Mouse (Mus musculus): ENCODE measurements around the gene Chaf1a. TPM values are rescaled to one million over a fixed set of nuclear protein-coding genes. Genes with fewer than 3 reads are reported as not detected.

The Chaf1a gene
- under 1 TPM; 0.46 to 0.59 TPM for total RNA-seq (2021)
- long read RNA-seq, experiment 1, full-length matches to known transcripts: 2 of 2 reads
- long read RNA-seq, experiment 1, partial matches to known transcripts: 0 of 2 reads
- long read RNA-seq, experiment 1, other reads (novel, unspliced or antisense): 0 of 2 reads
- long read RNA-seq, experiment 2, full-length matches to known transcripts: 2 of 4 reads
- long read RNA-seq, experiment 2, partial matches to known transcripts: 0 of 4 reads
- long read RNA-seq, experiment 2, other reads (novel, unspliced or antisense): 2 of 4 reads

DNA sequence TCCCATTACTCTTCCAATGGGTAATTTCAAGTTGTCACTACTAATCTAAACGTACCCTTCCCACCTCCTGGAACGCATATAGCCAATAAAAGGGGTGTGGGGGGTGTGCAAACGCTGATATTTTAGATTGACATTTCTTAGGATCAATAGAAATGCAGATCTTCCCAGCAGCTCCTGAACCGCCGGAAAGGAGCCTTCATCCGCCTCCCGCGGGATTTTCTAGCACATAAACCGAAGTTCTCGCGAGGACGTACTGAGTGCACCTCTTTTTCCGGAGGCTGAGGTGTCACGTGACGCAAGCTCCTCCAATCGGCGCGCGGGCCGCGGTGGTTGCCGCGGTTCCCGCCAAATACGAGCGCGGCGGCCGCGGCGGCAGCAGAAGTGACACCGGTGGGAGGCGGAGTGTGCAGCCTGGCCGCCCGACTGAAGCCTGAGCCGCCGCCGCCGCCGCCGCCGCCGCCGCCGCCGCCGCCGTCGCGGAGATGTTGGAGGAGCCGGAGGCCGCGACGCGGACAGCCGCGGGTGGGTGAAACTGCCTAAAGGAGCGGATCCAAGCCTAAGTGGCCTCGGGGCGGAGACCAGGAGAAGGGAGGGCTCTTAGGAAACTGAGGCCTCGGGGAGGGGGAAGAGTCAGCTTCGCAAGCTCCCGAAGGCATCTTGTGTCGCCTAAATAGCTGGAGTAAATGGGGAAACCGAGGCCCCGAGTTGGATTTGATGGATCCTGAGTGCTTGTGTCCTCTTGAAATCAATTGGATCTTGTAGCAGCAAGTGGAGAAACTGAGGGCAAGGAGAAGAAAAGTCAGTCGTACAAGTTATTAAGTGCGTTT, at the start of gene Chaf1a:
Gene Chaf1a (plus strand): TSS at position 410 of the 827 bp plus-strand sequence.
- intact Hi-C loops (cut with DNase I): no loop called here
- H3K27ac ChIP-seq: peak within 1 kb of the TSS; percentile 86
- DNase-seq: peak; percentile 98
- no peak for TF ChIP-seq CTCF (IDR thresholded peaks at IDR 0.05)
- peak within 1 kb of the TSS; percentile 86 for H3K4me3 ChIP-seq

DNA sequence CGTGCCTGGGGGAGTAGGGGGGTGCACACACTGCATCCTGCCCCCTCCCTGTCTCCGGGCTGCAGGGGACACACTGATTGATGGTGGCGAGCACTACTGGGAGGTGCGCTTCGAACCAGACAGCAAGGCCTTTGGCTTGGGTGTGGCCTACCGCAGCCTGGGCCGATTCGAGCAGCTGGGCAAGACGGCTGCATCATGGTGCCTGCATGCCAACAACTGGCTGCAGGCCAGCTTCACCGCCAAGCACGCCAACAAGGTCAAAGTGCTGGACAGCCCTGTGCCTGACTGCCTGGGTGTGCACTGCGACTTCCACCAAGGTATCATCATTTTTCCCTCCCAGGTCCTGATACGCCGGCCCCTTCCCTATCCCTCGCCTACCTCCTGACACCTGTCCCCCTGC, 44.2 kb upstream of the Chaf1a start:
- H3K4me3 ChIP-seq: no peak overlapping the region
- intact Hi-C loops (cut with DNase I): no loop called here
- no peak overlapping the region for H3K27ac ChIP-seq
- TF ChIP-seq CTCF (IDR thresholded peaks at IDR 0.05): no peak
- DNase-seq: peak; percentile 71

DNA sequence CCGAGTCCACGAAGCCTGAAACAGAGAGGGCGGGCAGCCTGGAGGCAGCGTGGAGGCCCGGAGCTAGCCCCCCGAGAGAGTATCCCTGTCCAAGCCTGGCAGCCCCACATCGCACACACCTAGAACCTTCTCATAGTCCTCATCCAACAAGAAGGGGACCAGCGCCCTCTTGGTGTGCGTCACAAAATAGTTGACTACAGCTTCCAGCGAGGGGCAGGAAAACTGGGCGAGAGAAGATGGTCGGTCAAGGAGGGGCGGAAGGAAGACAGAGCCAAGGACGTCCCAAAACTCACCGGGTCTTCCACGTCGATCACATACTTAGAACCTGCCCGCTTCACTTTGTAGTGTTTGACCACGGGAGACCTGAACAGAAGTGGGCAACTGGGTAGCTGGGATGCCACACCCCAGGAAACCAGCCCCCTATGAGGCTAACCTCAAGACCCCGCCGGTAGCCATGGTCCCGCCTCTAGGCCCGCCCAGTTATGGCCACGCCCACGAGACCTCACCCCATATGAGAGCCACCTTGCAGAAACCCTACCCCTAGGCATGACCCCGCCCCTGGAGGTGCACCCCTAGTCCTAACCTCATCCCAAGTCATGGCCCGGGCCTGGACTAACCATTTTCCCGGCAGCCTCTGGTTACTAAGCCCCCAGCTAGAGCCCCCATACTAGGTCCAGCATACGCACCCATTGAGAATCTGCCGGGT, 40.3 kb upstream of the Chaf1a start:
- intact Hi-C loops (cut with DNase I): no loop called here
- no peak overlapping the region for H3K27ac ChIP-seq
- DNase-seq: peak; percentile 22
- no peak for TF ChIP-seq CTCF (IDR thresholded peaks at IDR 0.05)
- no peak overlapping the region for H3K4me3 ChIP-seq

DNA sequence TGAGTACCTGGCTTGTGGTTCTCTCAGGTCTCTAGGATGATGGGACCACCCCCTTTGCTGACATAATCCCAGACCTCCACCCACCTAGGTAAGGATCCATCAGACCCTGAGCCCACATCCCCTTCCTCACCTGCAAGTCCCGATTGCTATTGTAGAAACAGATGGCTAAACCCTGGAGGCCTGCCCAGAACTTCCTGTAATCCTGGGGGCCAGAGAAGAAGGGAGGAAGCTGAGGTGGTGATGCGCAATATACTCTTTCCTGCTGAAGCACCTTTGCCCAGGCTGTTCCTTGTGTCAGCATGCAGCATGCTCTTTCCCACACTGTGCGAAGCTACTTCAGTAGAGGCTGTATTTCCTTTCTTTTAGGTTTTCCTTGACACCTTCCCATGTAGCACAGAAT, 37.2 kb upstream of the Chaf1a start:
- Histone ChIP-seq H3K27ac (no peak overlapping the region), H3K4me3 (no peak overlapping the region)
- intact Hi-C loops (cut with DNase I): no loop called here
- no peak for DNase-seq
- TF ChIP-seq CTCF (IDR thresholded peaks at IDR 0.05): no peak

DNA sequence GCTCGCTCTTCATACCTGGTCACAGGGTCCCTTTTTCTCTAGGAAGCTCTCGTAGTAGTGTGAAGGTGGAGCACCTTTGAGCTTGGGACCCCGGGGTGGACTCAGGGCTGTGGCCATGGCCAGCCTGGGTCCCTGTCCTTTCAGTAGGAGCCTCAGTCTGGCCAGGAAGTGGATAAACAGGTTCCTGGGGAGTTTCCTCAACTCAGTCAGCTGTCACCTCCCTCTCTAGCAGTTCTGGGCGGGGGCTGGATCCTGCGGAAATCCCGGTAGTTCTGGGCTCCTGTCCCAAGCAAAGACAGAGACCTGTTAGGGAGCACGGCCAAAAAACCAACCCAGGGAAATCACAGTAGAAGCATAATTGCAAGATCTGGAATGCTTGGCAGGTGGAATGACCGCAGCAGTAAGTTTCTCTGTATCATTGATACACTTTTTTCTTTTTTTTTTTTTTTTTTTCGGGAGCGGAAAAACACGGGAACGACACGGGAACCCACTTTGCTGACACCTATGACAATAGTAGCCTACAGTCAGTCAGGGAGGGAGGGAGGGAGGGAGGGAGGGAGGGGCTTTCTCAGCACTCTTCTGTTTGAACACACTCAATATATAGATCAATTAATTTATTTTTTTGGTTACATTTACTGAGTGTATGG, 34.7 kb upstream of the Chaf1a start, which contains the start of the genes Stap2 and Mpnd:
Gene Stap2 (minus strand): TSS at position 170 of the 647 bp plus-strand sequence.
Gene Mpnd (plus strand): TSS at position 297 of the 647 bp plus-strand sequence.
- TF ChIP-seq CTCF (IDR thresholded peaks at IDR 0.05): no peak
- Histone ChIP-seq H3K27ac (peak within 1 kb of the TSS; percentile 91), H3K4me3 (peak within 1 kb of the TSS; percentile 68)
- DNase-seq: peak; percentile 31
- intact Hi-C loops (cut with DNase I): no loop called here

DNA sequence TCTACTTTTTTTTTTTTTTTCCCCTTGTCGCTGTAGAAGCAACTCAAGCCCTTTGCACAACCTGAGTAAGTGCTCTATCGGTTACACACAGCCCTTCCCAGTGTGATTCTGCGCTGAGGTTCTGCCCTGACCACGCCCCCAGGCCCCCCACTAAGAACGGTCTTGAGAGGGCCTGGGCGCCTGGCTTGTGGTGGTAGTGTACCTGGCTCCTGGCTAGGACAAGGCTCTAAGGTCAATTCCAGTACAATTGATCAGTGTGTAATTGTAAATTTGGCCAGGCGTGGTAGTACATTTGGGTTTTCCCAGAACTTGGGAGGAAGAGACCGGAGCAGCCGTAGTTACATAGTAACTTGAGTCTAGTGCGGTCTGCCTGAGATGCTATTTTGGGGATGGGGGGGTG, 33.3 kb upstream of the Chaf1a start:
- intact Hi-C loops (cut with DNase I): no loop called here
- TF ChIP-seq CTCF (IDR thresholded peaks at IDR 0.05): no peak
- H3K27ac ChIP-seq: peak overlapping the region; percentile 91
- peak overlapping the region; percentile 30 for H3K4me3 ChIP-seq
- peak; percentile 30 for DNase-seq

DNA sequence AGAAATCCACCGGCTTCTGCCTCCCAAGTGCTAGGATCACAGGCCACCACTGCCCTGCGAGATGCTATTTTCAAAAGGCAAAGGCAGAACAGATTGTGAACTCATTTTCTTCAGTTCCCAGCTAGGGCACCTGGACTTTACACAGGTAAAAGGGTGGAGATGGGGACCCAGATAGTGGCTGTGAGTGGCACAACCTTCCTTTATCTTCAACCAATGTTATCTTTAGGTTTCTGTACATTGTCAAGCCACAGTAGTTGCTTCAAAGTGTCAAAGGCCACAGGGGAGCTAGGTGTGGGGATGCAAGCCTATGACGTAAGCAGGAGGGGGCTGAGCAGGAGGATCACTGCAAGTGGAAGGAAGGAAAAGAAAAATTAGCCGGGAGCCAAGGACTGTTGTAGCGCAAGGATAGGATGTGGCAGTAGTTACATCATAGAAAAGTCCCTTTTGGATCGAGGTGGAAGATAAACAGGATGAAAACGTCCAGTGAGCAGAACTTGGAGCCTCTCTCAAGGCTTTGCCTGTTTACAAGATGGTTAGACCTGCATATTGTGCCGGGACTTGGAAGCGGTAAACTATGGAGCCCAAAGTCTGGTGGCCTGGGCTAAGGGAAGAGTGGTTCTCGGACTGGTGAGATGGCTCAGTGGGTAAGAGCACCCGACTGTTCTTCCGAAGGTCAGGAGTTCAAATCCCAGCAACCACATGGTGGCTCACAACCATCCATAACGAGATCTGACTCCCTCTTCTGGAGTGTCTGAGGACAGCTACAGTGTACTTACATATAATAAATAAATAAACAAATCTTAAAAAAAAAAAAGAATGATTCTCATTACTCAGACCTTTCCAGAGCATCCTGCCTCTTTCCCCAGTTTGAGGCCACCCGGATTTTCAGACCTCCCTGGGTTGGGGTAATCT, 32.5 kb upstream of the Chaf1a start:
- DNase-seq: no peak
- H3K4me3 ChIP-seq: peak overlapping the region; percentile 92
- peak overlapping the region; percentile 91 for H3K27ac ChIP-seq
- no peak for TF ChIP-seq CTCF (IDR thresholded peaks at IDR 0.05)
- intact Hi-C loops (cut with DNase I): no loop called here

DNA sequence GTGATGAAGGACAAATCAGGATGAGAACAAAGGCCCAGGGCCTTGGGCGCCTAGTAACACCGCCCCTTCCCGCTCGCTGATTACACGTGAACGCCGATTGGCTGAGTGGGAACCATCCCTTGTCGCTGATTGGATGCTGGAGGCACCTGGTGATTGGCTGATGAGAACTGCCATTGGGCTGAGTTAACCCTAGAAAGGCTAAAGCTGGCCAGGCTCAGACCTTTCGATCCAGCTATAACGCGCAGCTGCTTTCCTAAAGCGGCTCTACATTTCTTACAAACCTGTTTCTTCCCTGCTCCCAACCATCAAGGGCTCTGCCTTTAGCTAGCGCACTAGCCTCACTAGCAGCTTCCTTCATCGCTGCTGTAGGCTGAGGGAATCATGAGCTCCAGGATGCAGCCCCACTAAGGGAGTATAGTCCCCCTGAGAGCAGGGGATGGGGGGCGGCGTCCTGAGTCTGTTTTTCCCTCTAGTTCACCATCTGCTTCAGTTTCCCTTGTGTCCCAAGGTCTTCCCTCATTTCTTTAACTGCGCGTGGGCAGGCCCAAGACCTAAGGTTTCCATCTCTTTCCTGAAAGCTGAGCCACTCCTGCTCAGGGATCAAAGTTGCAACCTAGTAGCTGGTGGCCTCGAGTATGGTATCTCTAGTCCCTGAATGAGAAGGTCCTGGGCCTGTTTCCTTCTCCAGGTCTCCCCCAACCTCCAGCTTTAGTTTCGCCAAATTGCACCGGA, 31.7 kb upstream of the Chaf1a start:
- no peak for TF ChIP-seq CTCF (IDR thresholded peaks at IDR 0.05)
- Histone ChIP-seq H3K4me3 (peak overlapping the region; percentile 92), H3K27ac (peak overlapping the region; percentile 91)
- peak; percentile 94 for DNase-seq
- intact Hi-C loops (cut with DNase I): no loop called here

DNA sequence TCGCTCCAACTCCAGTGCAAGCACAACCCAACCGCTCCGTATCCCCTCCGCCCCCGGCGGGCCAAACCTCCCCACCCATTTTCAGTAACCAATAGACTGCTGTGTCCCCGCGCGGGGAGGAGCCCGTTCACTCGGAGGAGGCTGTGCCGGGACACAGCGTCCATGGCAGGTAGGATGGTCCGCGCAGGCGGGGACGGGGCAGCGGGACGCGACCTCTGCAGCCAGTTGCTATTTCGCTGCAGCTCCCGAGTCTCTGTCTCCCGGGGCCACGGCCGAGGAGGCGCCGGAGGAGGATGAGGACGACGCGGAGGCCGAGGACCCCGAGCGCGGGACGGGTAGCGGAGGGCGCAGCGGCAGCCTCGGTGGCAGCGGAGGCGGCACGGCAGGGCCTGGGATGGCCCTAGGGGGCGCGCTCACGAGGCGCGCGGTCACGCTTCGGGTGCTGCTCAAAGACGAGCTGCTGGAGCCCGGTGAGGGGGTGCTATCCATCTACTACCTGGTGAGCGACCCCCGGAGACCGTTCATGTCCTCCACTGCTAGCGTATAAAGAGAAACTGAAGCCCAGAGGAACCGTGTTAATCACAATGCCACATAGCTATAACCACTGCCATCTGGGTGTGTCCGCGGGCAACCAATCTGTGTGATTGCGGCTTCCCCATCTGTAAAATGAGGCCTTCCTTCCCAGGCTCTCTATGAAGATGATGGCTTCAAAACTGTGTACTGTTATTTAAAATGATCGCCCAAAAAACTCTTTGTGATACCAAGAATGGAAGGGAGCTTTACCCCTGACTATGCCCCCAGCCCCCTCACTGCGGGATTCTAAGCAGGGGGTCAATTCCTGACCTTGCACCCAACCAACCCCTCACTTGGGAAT, 30.9 kb upstream of the Chaf1a start:
- DNase-seq: peak; percentile 95
- intact Hi-C loops (cut with DNase I): no loop called here
- TF ChIP-seq CTCF (IDR thresholded peaks at IDR 0.05): peak; percentile 67
- Histone ChIP-seq H3K4me3 (peak overlapping the region; percentile 92), H3K27ac (peak overlapping the region; percentile 91)

DNA sequence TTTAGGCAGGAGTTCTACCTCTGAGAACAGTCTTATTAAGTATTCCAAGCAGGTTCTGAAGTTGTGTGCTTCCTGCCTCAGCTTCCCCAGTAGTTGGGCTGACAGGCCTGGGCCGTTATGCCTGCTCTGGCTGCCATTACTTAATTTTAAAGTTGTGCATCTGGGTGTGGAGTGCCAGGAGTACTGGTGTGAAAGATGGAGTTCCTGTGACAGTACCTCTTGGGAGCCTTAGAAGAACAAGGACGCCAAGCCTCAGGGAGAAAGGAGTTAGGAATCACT, 30.3 kb upstream of the Chaf1a start:
- intact Hi-C loops (cut with DNase I): loop anchor here (1.0 kb wide), 2 partner anchors 34 to 53 kb away; no protein-coding TSS in a partner anchor
- TF ChIP-seq CTCF (IDR thresholded peaks at IDR 0.05): no peak
- Histone ChIP-seq H3K27ac (peak overlapping the region; percentile 91), H3K4me3 (peak overlapping the region; percentile 92)
- DNase-seq: no peak

Data from gastrocnemius, adult 2 months (tissue).